Mouse (Mus musculus) NIH3T3 (cell line): ENCODE data around the gene Bmyc.
"Not testable (repeated sequence)": the region's sequence is repeated elsewhere in the genome, so short reads cannot be mapped to it uniquely, and the experiment has no call there.

Source experiments
- DNase-seq: peaks from one replicate; pipeline ENCODE4 v3.0.0-alpha.2; 2012; ENCODE audit warnings: low read depth

Bmyc gene

DNA sequence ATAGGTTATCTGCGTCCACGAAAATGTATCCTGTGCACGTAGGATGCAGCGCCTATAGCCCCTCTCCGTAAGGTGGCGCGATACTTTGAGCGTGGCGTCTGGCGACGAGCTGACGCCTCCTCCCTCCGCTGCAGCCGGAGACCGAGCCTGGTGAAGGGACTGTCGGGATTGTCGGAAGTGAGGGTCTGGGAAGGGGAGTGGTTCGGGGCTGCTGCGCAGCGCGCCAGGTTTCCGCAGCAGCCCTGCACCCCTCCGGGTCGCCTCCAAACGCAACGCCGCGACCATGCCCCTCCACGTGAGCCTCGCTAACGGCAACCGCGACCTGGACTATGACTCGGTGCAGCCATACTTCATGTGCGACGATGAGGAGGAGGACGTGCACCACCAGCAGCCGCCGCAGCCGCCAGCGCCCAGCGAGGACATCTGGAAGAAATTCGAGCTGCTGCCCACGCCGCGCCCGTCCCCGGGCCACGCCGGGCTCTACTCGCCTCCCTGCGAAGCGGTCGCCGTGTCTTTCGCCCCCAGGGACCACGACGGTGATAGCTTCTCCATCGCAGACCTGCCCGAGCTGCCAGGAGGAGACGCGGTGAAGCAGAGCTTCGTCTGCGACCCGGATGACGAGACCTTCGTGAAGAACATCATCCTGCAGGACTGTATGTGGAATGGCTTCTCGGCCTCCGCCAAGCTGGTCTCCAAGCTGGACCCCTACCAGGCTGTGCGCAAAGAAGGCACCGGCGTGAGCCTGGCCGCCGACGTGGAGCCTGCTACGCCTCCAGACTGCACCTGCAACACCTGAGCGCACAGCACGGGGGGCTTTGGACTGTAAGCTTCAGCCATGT, at the start of gene Bmyc:
TSS of gene Bmyc (plus strand) at position 97 of the 839 bp plus-strand sequence.
- no peak for DNase-seq

DNA sequence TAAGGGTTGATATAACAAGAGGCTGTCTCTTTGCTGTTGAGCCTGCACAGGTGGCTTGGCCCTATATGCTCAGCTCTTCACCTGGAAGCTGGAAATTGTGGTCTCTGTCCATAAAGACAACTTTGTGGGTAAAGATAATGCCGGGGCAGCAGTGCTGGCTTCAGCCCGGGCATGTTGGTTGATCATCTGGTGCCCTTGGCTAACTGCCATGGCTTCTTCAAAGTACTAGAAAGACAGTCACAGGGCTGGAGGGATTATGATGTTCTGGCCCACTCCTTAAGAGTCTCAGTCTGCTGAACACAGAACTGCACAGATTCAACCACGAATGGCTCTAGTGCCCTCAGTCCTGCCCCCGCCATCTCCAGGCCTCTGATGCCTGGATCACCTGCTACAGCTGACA, 49.3 kb upstream of the Bmyc start:
- DNase-seq, result no peak

DNA sequence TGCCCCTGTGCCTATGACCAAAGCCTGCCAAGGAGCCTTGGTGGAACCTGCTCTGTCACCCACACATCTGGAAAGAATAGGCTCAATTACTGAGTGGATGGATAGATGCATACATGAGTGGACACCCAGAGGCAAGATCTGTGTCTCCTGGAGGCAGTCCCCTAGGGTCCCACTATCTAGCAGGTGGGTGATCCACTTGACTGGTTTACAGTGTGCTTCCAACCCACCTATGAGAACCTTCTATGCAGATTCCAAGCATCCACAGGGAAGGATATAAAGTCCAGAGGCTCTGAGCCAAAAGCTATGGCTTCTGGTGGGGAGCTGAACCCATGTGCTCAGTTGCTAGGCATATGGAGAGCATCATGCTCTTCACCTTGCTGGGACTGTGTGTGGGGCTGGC, 48.9 kb upstream of the Bmyc start, which contains the start of gene Lcn5:
TSS of gene Lcn5 (plus strand) at position 301 of the 400 bp plus-strand sequence.
- no peak for DNase-seq

DNA sequence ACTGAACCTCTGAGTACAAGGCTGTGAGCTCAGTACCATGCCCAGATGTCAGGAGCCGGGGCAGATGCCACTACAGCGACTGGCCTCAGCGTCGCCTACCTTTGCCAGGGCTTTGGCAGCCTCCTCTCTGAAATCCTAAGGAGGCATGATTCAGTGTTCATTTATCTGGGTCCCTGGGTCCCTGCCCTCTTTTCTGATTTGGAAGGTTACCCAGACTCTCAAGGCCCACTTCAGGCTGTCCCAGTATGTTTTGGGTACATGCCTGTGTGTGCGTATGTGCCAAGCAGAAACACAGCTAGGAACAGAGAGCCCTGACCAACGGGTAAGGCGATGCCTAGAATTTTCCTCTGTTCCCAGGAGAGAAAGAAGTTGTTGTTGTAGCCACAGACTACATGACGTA, 46.3 kb upstream of the Bmyc start:
- DNase-seq, result no peak

DNA sequence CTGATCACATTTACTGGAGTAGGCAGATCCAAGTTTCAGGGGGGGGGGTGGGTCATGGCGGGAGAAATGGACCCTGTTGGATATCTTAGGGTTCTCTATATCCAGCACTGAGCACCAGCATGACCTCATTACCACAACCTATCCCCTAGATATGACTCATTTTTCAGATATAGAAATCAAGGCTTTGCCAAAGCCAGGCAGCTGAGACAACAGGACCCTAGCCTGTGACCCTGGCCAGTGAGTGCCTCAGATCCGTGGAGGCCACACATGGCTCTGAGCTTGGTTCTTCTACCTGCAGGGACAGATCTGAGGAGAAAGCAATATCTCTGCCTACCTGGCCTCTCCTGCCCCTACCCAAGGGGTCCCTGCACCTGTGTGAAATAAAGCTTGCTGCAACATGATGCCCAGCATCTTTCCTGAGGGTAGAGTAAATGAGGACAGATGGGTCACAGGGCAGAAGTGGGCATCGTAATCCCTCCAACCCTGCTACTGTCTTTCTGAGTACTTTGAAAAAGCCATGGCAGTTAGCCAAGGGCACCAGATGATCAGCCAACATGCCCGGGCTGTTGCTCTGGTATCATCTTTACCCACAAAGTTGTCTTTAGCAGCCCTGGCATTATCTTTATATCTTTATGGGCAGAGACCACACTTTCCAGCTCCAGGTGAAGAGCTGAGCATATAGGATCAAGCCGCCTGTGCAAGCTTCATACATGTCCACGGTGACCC, 45.1 kb upstream of the Bmyc start:
- no peak for DNase-seq

DNA sequence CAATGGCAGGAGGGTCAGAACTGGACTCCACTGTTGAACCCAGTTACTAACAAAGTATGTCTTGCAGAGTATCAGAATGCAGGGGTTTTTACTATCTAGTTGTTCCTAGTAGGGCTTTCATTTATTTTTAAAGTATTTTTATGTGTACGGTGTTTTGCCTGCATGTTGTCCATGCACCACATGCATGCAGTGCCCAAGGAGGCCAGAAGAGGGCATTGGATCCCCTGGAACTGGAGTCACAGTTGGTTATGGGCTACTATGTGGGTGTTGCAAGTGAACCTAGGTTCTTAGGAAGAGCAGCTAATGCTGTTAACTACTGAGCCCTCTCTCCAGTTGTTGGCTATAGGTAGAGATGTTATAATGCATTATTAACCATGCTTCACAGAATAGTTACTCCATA, 43.0 kb upstream of the Bmyc start:
- DNase-seq, result peak; percentile 64

DNA sequence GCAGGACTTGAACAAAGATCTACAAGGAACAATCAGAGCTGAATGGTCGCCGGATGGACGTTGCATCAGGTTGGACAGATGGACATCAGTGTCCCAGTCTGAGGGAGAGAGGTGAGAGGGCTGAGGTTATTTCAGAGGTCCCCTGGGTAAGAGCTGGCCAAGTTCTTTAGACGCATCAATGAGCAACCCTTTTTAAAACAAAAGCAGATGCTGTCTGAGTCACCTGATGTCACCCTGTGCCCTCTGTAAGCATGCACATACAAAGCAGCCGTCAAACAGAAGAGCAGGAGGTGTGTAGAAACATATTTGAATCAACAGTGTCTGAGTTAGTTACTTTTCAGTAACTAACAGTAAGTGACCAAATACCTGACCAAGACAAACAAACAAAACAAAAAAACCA, 42.4 kb upstream of the Bmyc start:
- peak; percentile 6 for DNase-seq

DNA sequence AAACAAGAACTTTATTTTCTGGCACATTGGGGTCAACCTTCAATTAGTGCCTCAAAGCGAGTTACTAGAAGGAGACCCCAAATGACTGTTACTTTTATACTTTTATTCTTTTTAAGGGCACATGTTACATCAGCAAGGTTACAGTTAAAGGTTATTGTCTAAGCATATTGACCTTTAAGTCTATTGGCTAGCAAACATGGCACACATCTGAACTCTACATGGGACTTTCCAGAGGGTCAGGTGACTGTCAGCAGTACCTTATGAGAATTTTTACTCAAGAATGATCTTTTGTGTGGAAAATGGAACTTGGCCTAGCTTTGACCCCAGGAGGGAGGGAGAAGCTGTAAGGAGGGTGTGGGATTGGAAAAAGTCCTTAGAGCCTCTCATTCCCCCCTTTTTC, 40.0 kb upstream of the Bmyc start:
- DNase-seq, result no peak

DNA sequence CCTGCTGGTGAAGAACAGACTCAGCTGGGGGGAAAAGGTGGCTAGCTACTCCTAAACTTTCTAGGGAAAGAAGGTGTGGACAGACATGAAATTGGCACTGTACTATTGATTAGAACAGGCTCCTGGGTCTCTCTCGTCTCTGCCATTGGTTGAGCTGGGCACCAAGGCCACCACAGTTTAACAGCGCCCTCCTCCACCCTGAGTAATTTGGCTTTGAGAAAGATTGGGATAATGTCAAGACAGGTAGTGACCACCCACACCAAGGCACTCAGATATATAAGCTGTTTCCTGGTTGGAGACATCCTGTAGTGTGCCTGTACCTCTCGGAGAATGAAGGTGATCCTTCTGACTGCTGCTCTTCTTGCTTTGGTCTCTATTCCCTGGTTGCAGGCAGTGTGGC, 30.1 kb upstream of the Bmyc start, which contains the start of gene Lcn6:
TSS of gene Lcn6 (plus strand) at position 301 of the 400 bp plus-strand sequence.
- DNase-seq, result no peak

DNA sequence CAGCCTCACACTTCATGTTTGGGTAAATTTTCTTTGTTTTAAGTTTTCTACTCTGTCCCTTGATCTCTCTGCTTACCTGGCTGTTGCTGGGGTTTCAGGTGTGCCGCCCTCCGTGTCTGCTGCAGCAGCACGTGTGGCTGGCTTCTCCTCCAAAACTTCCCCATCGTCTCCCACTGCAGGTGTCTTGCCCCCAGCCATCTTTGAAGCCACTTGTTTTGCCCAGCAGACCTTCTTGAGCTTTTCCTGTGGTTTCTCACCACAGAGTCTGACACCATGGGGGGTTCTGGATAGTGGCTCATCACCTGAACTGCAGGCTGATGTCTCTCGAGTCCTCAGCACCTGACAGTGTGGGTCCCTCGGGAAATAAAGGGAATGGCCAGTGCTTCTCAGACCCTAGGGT, 27.0 kb upstream of the Bmyc start:
- DNase-seq, result no peak

DNA sequence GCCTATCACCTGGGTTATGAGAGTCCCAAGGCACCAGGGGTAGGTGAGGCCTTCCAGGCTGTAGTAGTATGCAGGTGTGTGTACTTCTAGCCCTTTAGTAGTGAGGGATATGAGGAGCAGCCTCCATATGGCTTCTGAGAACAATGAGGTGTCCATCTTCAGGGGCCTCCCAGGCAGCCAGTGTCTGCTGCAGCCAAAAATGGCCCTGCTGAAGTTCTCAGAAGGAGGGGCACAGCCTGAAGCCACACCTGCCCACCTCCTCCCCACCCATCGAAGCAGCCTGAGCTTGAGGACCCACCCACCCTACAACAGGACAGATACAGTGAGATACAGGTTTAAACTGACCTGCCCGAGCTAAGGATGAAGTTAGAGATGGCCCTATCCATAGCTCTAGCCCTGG, 24.1 kb upstream of the Bmyc start, which contains the start of gene Lcn10:
TSS of gene Lcn10 (plus strand) at position 301 of the 400 bp plus-strand sequence.
- DNase-seq, result no peak

DNA sequence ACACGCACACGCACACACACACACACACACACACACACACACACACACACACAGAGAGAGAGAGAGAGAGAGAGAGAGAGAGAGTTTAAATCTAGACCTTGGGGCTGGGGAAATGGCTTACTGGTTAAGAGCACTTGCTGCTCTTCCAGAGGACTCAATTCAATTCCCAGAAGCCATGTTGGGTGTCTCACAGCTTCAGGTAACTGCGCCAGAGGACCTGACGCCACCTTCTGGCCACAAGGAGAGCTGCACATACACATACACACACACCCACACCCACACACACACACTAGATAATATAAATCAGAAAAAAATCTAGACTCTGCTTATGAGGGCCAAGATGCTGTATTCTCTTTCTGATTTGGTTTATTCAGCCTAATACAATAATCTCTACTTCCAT, 19.6 kb upstream of the Bmyc start:
- no peak for DNase-seq

DNA sequence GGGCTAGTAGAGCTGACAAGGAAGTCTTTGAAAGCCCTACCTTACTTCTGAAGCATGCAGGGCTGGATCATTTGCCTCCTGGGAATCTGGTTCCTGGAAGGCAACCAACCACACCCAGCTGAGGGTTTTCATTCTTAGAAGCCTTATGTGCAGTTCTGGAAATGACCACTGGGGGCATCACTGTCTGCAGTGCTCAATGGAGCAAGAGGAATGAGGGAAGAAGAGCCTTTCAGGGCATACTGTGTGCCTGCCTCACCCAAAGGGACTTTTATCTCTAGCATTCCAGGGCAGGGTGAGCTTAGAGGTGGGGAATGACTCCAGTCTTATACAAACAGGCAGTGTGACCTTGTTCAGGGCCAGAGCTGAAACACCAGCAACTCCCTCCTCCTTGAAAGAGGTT, 11.9 kb upstream of the Bmyc start:
- DNase-seq, result peak; percentile 80

DNA sequence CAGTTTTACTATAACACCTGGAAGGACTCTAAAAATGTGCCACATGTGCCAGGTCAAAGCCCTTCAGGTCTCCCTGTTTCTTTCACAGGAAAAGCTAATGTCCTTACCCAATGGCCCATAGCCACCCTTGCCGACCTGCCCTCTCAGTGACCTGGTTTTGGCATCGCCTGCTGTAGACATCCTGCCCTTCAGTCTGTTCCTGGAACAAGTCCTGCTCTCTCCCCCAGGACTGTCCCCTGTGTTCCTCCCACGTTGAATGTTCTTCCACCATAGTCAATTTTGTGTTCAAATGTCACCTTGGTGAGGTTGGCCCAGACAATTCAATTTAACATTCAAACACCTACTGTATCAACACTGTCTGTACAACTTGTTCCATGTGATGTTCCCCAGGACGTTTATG, 9.6 kb upstream of the Bmyc start:
- DNase-seq, result no peak

DNA sequence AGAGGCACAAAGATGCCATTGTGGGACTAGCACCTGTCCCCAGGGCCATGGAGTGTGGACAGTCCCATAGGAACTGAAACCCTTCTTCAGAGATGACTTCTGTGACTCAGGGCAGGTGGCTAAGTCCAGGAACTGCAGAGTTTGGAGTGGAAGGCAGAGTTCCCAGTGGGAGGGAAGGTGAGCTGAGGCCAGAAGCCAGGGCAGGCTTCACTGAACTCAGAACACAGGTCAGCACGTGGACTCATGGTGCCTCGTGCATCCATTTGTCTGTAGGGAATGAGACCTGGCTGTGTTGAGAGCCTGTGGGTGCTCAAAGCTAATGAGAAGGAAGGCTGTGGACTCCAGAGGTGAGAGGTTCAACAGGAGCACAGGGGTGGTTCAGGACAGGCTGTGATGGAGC, 7.8 kb upstream of the Bmyc start:
- no peak for DNase-seq

DNA sequence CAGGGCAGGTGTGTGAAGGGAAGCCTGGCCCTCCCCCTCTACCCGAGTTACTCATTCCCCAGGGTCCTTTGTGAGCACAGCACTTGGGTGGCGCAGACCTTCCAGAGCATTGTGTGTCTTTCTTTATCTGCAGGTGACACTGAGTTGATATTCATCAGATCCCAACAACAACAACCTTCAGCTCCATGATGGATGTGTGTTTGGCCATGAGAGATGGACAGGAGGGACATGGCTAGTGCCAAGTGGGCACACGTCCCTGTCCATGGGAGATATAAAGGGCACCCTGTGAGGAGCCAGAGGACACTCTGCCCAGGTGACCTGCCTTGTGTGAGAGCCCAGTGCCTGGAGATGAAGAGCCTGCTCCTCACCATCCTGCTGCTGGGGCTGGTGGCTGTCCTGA, 6.8 kb upstream of the Bmyc start, which contains the start of gene Obp2a:
TSS of gene Obp2a (plus strand) at position 301 of the 400 bp plus-strand sequence.
- DNase-seq, result not testable (repeated sequence)

DNA sequence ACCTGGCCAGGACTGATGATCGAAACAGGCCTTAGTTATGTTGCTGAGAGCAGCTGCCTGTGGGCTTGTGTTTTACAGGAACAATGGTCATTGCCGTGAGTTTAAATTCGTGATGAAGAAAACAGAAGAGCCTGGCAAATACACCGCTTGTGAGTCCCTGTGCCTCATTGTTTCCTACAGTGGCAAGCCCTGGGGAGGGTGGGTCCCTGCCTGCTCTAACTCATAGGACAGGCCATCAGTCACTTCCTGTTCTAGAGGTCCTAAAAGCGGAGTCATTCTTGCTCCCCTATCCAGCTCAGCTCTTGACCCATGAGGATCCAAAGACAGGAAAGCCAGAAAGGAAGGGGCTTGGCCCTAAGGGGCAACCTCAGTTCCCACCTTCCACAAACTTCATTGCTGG, 5.5 kb upstream of the Bmyc start:
- no peak for DNase-seq

DNA sequence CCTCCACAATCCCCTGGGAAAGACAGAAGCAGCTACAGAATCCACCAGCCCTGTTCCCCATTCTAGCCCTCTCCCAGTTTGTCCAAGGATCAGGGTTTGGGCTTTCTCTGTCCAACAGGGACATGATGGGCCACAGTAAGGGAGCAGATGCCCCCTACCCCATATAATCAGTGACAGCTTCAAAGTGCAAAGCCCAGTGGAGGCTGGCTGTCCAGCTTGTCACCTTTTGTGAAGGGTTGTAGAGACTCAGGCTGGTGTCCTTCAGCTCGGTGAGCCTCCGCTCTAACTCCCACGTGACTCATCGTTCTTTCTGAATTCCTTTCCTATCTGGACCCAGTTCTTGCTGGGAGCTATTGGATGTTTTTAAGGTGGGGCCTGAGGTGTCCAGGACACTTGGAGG, 2.8 kb upstream of the Bmyc start:
- DNase-seq, result no peak

DNA sequence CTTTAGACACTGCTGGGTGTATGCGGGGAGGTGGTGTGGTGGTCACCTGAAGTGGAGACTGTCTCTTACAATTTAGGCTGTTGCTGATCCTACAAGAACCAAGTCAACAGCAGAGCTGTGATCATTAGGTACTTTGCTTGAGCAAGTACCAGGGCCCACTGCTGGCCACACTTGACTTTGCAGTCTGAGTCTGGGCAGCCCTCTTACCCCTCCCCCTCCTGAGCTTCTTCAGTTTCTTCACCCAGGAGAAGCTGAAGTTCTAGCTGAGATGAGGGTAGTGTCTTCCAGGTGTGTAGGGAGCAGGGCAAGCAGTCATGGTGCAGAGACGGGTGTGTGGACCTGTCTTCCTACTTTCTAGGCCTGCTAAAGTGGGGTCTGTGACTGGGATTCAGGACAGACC, 1.6 kb downstream of the Bmyc start:
- peak; percentile 22 for DNase-seq

DNA sequence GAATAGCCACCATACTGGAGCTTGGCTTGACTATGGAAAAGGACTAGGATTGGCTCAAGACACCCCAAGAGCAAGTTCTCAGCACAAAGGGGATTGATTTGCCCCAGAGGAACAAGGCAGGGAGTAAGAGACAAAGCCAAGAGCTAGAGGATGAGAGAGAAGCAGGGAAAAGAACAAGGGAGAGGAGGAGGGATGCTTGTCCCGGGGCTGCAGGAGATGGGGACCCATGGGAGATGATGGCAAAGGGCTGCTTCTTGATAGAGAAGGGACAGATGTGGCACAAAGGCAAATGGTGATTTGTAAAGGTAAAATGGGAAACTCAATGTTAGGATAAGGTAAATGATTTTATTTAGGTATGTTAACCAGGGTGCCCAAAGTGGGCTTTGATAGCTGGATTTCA, 2.5 kb downstream of the Bmyc start:
- not testable (repeated sequence) for DNase-seq

DNA sequence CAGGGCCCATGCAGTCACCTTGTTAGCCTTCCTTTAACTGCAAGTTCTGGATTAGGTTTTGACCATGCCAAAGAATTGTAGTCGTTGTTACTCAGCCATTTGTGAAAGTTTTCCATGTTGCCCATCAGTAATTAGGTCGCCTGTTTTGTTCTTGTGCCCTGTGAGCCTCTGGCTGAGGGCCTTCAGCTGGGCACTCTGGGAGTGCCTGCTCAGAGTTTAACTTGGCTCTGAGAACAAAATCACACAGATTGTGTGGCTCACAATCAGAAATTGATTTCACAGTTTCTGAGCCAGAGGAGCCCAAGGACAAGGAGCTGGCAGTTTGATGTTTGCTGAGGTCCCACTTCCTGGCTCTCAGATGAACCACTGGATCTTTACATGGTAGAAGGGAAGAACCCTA, 3.3 kb downstream of the Bmyc start:
- DNase-seq, result not testable (repeated sequence)

DNA sequence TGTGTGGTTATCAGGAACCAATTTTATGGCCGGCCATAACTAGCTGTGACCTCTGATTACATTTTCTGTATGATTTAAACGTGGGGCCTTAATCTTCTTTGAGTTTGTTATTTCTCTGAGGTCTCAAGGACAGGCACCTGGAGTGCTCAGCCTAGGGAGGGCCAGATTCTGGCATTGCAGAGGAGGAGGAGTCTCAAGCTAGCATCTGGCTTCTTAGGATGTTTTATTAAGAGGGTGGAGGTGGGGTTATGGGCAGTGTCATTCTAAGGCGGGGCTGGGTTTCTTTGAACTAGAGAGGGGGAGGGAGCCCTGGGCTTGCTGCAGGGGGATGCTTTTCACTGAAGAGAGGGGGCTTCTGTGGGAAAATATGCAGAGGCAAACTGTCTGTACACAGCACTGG, 5.1 kb downstream of the Bmyc start:
- not testable (repeated sequence) for DNase-seq

DNA sequence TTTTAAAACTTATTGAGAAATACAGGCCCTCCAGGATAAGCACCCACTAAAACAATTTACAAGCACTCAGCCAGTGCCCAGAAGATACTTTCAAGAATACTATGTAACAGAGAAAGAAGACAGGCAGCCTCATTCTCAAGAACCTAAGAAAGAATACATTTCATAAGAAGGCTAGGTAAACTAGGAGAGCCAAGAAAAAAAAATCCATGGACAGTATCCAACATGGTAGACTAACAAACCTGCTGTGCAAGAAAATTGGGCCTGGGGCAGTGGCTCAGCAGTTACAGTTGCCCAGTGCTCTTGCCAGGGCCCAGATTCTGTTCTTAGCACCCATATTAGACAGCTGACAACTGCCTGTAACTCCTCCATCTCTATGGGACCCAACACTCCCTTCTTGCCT, 10.7 kb downstream of the Bmyc start:
- no peak for DNase-seq
